Mouse (Mus musculus) urinary bladder, postnatal 4 days (tissue): Measurements from ENCODE around the gene Mapk14.
"Not testable (repeated sequence)": the region's sequence is repeated elsewhere in the genome, so short reads cannot be mapped to it uniquely, and the experiment has no call there.

Experiments used
- DNase-seq, 2 experiments: peaks; one replicate each; pipeline ENCODE4 v3.0.0; 2021 to 2022; ENCODE audit warnings: low spot score in 2 of 2

The Mapk14 gene

GRCm38 (mm10) chr17:28698245-28698644 is 7.1 kb downstream of the Mapk14 start:
- no peak for DNase-seq

GRCm38 (mm10) chr17:28698672-28699071 is 7.5 kb downstream of the Mapk14 start:
- no peak for DNase-seq

- DNase-seq, result no peak
Measured at GRCm38 (mm10) chr17:28699789-28700188, 8.7 kb downstream of the Mapk14 start.

GRCm38 (mm10) chr17:28701171-28701570 is 10.0 kb downstream of the Mapk14 start:
- DNase-seq, result no peak

GRCm38 (mm10) chr17:28701737-28702136 is 10.6 kb downstream of the Mapk14 start:
- no peak for DNase-seq

DNA sequence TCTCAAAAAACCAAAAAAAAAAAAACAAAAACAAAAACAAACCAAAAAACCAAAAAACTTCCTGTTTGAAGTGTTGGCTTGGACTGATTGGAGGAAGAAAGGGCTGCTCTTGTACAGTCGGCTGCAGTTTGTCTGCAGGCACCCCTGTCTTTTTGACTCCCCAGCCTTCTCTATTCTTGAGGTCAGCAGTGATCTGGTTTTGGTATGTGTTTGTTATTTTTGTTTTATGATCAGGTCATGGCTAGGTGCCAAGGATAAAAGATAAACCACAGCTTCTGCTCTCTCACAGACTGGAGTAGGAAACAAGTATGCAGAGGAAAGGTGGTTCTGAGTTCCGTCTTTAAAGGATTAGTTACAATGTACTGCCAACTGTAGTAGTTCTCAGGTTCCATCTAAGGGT is 11.5 kb downstream of the Mapk14 start:
- no peak for DNase-seq

DNA sequence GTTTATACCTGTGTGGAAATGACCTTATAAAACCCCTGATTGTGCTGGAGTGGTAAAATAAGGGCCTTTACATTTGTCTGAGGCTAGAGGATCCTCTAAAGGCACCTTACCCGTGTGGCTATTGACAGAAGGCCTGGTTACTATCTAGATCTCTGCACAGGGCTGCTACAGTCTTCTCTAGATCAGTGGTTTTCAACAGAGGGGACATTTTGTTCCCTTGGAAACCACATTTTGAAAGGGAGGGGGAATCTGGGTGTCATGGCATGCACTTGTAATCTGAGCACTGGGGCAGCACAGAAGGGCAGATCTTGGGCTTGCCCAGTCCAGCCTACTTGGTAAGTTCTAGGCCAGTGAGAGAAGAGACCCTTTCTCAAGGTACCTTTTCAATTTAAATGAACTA is 15.6 kb downstream of the Mapk14 start:
- DNase-seq, result no peak

- DNase-seq, result no peak
Measured at GRCm38 (mm10) chr17:28707136-28707627, 16.1 kb downstream of the Mapk14 start.

DNA sequence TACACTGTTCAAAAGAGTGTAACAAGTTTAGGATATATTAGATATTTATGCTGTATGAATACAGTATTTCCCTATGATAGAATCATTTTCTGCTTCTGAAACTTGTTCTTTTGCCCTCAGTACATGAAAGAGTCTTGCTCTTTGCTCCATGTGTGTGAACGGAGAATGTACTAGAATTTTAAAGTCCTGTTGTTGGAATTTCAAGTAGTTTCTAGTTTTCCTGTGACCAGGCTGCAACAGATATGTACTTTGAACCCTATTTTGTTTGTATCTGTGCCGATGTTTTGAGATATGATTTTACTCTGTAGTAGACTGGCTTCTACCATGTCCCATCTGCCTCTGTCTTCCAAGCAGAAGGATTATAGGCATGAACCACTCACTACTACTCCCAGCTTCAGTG is 16.7 kb downstream of the Mapk14 start:
- DNase-seq, result no peak

GRCm38 (mm10) chr17:28708989-28709388 is 17.9 kb downstream of the Mapk14 start:
- no peak for DNase-seq

- DNase-seq, result no peak
Measured at GRCm38 (mm10) chr17:28709552-28710290, 18.6 kb downstream of the Mapk14 start.

- no peak for DNase-seq
Measured at GRCm38 (mm10) chr17:28710291-28710688, 19.2 kb downstream of the Mapk14 start.

DNA sequence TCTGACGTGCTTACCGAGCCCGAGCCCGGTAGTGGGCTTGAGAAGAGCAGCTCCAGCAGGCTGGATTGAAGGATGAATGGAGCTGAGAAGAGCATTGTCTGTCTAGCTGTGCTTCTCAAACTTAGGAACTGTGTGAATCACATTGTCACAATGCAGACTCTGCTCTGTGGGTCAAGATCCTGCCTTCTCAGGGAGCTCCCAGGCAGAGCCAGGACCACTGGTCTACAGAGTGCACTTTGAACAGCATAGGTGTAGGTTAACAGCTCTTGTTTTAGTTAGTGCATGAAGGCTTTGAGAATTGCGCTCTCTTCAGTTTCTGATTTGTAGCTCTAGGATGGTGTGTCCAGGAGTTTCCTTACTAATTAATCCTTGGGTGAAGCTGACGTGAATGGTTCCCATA is 20.1 kb downstream of the Mapk14 start:
- no peak for DNase-seq

GRCm38 (mm10) chr17:28712305-28712704 is 21.2 kb downstream of the Mapk14 start:
- DNase-seq, result no peak

- DNase-seq, result no peak
Measured at GRCm38 (mm10) chr17:28714006-28714405, 22.9 kb downstream of the Mapk14 start.

DNA sequence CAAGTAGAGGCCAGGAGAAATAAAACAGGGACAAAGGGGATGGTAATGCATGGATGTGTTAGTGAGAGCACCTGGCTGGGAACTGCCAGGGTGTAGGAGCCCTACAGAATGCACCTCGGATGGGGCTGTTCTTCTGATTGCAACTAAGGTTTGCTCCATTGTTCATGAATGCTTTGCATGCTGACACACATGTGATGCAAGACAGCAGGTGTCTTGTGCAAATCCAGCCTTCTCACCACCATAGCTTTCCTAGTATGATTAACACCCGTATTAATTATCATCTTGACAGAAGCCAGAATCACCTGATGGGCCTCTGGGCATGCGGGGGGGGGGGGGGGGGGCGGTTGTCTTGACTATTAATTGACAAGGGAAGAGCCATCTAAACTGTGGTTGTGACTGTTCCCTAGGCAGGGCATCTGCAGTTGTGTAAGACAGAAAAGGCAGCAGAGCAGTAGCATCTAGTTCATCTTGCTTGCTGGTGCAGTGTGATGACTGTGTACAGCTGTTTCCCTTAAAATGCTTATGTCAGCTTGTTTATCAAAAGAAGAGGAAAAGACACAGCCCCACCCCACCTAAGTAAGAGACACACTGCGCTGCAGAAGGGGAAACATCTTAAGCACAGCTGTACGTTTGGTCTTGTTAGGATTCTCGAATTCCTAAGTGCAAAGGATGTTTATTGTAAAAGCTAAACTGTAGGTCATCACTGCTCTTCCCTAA is 24.9 kb downstream of the Mapk14 start:
- DNase-seq, result no peak

DNA sequence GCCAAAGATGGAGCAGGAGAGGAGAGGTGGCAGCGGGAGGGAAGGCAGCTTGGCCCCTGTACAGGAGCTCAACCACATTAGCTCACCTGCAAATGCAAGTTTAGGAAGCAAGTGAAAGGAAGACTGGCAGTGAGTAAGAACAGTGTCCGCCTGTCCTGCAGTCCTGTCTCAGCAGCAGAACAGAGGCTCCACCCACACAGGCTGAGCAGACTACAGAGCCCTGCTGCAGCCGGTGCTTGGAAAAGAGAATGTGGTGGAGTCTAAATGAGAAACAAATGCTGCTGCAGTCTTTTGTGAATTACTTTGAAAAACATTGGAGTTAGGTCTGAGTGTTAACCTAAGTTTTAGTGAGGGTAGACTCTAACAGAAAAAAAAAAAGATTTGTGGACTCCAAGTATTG is 26.4 kb downstream of the Mapk14 start:
- no peak for DNase-seq

DNA sequence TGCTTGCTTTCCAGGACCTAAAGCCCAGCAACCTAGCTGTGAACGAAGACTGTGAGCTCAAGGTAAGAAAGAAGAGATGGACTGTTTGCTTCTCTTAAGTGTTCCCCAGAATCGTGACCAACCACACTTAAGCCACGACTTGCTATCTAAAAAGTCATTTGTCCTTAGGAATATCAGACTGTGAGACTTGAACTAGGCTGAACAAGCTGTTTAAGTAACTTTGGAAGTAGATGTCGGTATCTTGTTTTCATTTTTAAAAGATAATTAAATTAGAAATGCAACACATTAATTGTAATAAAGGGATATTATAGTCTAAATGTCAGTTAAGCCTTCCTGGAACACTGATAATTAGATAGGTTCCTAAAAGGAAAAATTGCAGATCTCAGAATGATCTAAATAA is 34.7 kb downstream of the Mapk14 start, which contains the start of gene AC170998.1:
Gene AC170998.1 (plus strand): TSS at position 301 of the 400 bp plus-strand sequence.
- no peak for DNase-seq

- not testable (repeated sequence) for DNase-seq
Measured at GRCm38 (mm10) chr17:28727511-28727910, 36.4 kb downstream of the Mapk14 start.

- DNase-seq, result no peak
Measured at GRCm38 (mm10) chr17:28735317-28736105, 44.4 kb downstream of the Mapk14 start.

DNA sequence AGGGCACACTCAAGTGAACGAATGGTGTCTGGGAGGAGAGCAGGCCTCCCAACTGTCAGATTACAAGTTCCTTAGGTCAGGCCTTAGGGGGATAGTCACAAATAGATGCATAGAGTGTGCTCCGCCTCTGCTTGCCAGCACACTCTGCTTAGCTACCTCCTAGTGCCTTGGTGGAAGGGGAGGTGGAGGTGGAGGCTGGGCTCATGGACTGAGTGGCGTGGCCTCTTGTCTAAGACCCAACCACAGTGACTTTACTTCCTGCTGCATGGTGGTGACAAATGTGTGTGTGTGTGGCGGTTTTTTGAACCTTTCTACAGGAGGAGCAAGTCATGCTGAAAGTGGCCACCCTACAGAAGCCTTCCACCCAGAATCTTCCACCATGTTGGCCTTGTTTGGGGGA is 45.4 kb downstream of the Mapk14 start:
- no peak for DNase-seq

- DNase-seq, result no peak
Measured at GRCm38 (mm10) chr17:28737973-28738372, 46.8 kb downstream of the Mapk14 start.
